Mouse (Mus musculus) heart, embryonic 10.5 days (tissue): Measurements from ENCODE around the gene Cd53. TPM values are rescaled to one million over a fixed set of nuclear protein-coding genes. Genes with fewer than 3 reads are reported as not detected.
A peak's percentile ranks its signal among the peaks of the same experiment; 100 is the strongest.

Source experiments
- DNase-seq: peaks from one replicate; pipeline ENCODE4 v3.0.0-alpha.2; 2017; ENCODE audit warnings: low spot score
- H3K27ac ChIP-seq: fragments of 300-500 bp; sonication (generic); 2 replicates; pipeline ENCODE4 v1.5.1; 2016; ENCODE audit warnings: mild to moderate bottlenecking
- H3K27me3 ChIP-seq: fragments of 300-500 bp; sonication (generic); 2 replicates; pipeline ENCODE4 v1.6.1; 2016; ENCODE audit warnings: mild to moderate bottlenecking; ENCODE audit not compliant: poor library complexity, insufficient read depth, severe bottlenecking
- H3K36me3 ChIP-seq: fragments of 300-500 bp; sonication (generic); 2 replicates; pipeline ENCODE4 v1.6.1; 2016; ENCODE audit warnings: mild to moderate bottlenecking, moderate library complexity
- H3K4me1 ChIP-seq: fragments of 300-500 bp; sonication (generic); 2 replicates; pipeline ENCODE4 v1.6.1; 2016; ENCODE audit warnings: mild to moderate bottlenecking
- H3K4me3 ChIP-seq: fragments of 300-500 bp; sonication (generic); 2 replicates; pipeline ENCODE4 v1.5.1; 2016; ENCODE audit warnings: mild to moderate bottlenecking, moderate library complexity
- H3K9me3 ChIP-seq: fragments of 300-500 bp; sonication (generic); 2 replicates; pipeline ENCODE4 v1.6.1; 2016; ENCODE audit warnings: mild to moderate bottlenecking, moderate library complexity
- WGBS: fragments of 180-500 bp; shearing (Covaris S2); methylation state at CpG from one replicate; pipeline ENCODE4 v1.1.7; 2016; 5-methylcytosine and 5-hydroxymethylcytosine counted together
- polyA plus RNA-seq: library from polyadenylated mRNA; unstranded; fragments of >200 nt; fragmentation: Nextera tagmentation; extraction: Ambion mirVana; gene quantifications from 2 replicates; pipeline ENCODE4 v1.2.1, GENCODE M21; 2016

The Cd53 gene
- polyA plus RNA-seq, 1 experiment from 2014 or later = 2.5 TPM

DNA sequence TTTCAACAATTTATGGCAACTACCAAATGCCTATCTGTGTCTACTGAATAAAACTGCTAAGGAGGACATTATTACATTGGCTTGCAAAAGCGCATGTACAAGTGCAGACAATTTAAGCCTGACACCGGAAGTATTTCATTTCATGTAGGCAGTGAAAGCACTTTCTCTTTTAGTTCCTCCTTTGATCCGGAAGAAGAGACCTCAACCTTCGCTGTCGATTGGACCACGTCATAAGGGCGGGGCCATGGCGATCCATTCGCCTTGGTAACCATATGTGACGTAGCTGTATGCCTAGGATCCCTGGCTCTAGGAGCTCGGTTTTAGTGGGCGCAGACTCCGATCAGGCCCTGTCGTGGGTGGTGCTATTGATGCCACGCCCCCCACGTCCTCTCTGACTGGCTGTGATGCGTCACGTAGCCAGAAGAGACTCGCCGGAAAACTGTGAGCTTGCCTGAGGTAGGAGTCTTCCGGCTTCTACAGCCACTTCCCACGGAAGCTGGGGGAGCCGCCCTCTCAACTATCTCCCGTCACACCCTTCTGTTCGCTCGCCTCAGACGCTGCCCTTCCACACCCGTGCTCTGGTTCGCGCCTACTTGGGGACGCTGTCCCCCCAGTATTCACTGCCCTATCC lies 68.4 kb downstream of the Cd53 start:
- Histone ChIP-seq H3K4me3 (peak overlapping the region; percentile 70), H3K36me3 (no peaks in the 10 kb centered on the region), H3K27me3 (no peaks in the 10 kb centered on the region), H3K4me1 (no peaks in the 10 kb centered on the region), H3K27ac (peak overlapping the region; percentile 94), H3K9me3 (no peaks in the 10 kb centered on the region)
- peak; percentile 98 for DNase-seq
- WGBS = 2% methylated on average over 31 of the region's 31 CpGs

Other genes with a start within 250 kb of the Cd53 start
- 46.8 and 56.2 TPM in 2 replicates for gene Dram2, start 242.4 kb downstream of the Cd53 start, polyA plus RNA-seq
- gene Cept1, start 242.3 kb downstream of the Cd53 start, polyA plus RNA-seq = 28.0 and 36.6 TPM in 2 replicates
- 11.9 and 12.7 TPM in 2 replicates for gene Lrif1, start 105.2 kb downstream of the Cd53 start, polyA plus RNA-seq
- gene Olfr266, start 36.1 kb upstream of the Cd53 start, polyA plus RNA-seq = not detected in 2 replicates
- gene Kcna3, start 246.0 kb upstream of the Cd53 start, polyA plus RNA-seq = 0.91 and 2.8 TPM in 2 replicates